Mouse (Mus musculus) urinary bladder, postnatal 10 days (tissue): ENCODE measurements around the gene H2al2a.
"Not testable (repeated sequence)": the region's sequence is repeated elsewhere in the genome, so short reads cannot be mapped to it uniquely, and the experiment has no call there.

ENCODE experiments used
- DNase-seq: peaks from one replicate; pipeline ENCODE4 v3.0.0; 2022; ENCODE audit warnings: low spot score

H2al2a gene

DNA sequence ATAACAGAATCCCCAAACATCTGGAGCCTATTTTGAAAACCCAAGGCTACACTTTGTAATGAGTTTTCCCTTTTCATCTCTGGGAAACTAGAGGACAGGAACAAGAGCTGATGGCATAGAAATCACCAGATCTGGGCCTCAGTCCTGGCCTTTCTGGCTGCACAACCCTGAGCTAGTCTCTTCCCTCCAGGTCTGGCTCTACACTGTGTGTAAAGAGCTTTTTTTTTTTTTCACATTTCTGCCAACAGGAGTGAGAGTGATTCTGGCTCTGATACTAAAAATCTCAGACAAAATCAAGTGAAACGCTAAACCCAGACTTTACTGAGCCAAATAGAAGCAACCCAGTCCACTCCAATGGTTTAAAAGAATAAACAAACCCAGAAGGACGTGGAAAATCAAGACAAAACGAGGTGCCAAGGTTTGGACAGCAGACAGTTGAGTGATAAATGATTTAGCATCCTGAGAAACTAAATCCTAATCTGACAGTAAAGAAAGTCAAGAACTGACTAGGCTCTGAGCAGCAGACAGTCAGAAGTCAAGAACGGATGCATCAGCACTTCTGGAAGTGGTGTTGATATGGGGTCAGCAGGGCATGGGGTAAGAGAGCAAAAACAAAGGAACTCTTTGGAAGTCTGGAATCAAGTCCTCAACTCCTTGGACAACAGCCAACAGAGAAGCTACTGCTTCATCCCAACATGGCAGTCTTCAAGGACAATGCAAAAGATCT is 21.0 kb downstream of the H2al2a start:
- no peak for DNase-seq

DNA sequence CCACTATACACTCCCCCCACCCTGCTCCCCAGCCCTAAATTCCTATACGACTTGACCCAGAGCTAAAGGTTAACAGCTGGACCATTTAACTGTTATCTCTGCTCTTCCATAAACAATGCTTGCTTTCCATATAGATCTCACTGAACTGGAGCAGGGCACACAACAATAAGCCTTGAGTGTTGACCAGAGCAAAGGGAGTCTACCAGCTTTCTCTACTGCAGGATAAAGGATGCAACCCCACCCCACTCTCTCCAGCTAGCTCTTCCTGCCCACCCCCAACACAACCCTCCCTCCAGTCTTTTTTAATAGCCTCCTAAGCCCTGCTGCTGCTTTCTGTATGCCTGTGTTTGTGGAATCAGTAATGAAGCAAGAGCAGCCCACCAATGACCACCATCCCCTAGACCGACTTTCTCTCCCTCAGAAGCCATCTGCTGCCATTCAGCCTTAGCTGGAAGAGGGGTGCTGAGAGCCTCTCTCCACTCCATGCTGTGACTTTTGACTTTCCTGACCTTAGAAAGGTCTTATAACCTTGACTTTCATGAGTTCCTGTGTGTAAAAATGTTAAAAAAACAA is 22.8 kb downstream of the H2al2a start:
- no peak for DNase-seq

DNA sequence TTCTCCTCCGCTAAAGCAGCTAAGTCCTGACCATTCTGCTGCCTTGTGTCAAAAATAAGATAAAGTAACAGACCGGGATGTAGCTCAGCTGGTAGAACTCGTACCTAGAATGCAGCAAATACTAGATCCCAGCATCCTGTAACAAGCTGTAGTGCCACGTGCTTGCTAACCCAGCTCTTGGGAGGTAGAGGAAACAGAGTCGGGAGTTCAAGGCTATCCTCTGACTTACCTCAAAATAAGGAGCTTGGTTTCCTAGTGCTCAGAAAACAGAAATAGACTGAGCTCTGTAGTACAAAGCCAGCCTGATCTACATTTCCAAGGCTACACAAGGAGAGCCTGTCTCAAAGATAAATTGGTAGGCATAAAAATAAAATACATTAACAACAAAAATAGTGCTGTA is 23.5 kb downstream of the H2al2a start:
- no peak for DNase-seq

DNA sequence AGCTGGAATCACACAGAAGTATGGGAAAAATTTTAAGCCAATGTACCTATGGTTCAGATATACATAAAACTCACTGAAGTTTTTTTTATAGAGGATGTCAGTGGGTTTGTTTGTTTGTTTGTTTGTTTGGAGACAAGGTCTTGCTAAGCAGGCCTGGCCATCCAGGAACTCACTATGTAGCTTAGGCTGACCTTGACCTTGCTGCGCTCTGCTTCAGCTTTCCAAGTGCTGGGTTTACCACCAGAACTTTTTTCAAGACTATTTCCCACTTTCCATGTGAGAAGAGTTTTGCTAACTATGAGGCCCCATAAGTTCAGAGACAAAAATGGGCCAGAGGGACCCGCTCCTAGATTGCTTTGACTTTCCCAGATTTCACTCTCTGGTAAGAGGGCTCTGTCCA is 23.9 kb downstream of the H2al2a start:
- no peak for DNase-seq

DNA sequence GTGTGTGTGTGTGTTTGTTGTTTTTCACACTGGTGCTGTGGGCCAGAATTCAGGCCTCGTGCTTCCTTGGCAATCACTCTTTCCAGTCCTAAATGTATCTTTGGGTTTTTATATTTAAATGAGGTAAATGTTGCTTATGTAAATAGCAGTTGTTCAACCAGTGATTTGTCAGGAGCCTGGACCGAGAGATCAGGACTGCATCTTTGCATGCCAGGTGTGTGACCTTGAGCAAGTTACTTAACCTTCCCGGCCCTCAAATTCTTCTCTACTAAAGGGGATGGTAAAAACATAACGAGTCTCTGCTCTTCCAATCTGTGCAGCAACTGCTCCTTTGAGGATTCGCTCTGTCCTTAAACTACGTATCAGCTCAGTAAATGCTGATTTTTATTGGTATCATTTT is 25.4 kb downstream of the H2al2a start:
- no peak for DNase-seq

DNA sequence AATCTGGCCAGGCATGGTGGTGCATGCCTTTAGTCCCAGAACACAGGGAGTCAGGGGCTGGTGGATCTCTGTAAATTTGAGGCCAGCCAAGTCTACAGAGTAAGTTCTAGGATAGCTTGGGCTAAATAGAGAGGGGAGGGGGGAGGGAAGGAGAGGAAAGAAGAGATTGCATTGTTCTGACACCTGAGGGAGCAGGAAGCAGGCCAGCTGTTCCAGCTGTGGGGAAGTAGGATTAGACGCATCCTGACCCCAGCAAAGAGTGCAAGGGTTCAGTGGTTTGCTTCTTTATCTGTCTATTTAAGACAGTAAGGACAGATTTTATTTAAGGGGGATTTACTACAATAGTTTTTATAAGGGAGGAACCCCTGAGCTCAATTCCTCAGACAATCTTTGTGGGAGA is 26.1 kb downstream of the H2al2a start:
- no peak for DNase-seq

DNA sequence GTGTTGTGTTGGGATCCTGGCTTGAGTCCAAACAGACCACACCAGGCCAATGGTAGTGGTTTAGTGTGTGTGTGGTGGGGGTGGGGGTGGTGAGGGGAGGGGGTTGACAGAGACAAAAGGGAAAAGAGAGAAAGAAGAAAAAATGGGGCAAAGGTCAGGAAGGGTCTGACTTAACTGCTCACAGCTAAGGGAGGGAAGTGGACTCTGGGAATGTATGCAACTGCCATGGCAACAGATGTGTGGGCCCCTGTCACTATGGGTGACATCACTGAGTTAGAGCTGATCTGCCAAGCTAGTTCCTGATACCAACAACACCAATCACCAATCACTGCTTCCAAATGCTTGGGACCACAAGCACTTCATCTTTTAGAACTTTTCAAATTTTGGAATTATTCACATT is 26.6 kb downstream of the H2al2a start:
- DNase-seq: no peak

DNA sequence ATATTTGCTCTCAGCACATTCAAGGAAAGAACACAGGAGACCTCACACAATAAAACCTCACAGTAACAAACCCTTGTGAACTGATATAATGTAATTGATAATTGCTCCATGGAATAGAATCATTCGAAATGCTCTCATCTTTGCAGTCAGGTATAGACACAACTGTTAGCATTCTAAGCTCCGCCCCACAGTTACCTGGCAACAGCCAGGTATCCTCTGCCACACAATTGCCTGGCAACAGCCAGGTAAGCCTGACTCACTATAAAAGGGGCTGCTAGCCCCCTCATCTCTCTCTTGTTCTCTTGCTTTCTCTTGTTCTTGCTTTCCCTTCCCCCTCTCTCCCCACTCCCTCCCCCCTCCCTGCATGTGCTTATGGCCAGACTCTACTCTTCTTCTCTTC is 28.2 kb downstream of the H2al2a start:
- no peak for DNase-seq

DNA sequence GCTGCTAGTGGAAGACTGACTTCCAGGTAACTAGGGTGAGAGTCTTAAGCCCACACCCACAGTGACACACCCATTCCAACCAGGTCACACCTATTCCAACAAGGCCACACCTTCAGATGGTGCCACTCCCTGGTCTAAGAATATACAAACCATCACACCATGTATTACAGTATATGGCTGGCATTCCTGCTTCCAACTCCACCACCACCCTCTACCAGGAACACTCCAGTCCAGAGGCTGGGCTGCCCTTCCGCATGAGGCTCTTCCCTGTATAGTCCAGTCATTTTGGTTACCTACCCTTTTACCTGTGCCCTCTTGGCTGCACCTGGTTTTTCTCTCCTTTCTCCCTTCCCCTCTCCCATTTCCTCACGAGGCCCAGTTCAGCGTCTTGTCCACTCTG is 28.7 kb downstream of the H2al2a start:
- not testable (repeated sequence) for DNase-seq

DNA sequence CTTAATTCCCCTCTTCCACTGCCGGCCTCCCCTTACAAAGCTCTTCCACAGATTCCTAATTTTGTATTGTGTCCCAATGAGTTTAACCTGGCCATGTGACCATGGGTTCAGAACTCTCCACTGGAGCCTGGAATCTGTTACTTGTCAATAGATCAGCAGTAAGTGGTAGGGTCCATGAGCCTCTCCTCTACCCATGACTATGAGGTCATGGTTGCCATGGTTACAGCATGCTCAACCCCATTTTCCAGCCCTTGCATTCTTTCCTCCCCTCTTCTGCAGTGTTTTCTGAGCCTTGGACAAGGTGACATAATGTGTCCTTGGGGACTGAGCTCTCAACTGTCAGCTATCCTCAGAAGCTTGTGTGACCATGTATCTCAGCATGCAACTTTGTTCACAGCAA is 37.3 kb downstream of the H2al2a start:
- no peak for DNase-seq

DNA sequence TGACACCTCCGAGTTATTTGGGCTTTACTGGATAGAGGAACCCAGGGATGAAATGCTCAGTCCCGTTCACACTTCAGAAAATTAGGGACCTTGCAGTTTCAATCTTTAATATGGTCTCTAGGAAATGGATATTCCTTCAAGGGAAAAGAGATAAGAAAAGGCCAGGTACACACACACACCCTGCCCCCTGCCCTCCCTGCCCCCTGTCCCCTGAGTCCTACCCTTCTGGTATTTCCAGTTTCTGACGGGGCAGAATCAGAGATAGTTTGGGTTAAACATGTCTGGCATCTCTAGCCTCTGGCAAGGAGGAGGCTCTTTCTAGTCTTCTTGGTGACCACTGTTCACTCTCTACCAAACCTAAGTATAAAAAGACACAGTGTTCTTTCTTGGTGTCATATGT is 49.9 kb downstream of the H2al2a start:
- DNase-seq: no peak
